Mouse (Mus musculus) frontal cortex, postnatal 10 days (tissue): Measurements from ENCODE around the gene Zc3h15.
A peak's percentile ranks its signal among the peaks of the same experiment; 100 is the strongest.
"Not testable (repeated sequence)": the region's sequence is repeated elsewhere in the genome, so short reads cannot be mapped to it uniquely, and the experiment has no call there.

ENCODE experiments used
- DNase-seq, 2 experiments: peaks; one replicate each; pipeline ENCODE4 v3.0.0; 2022; ENCODE audit warnings: low spot score in 2 of 2, mixed read lengths in 1 of 2

Gene Zc3h15

DNA sequence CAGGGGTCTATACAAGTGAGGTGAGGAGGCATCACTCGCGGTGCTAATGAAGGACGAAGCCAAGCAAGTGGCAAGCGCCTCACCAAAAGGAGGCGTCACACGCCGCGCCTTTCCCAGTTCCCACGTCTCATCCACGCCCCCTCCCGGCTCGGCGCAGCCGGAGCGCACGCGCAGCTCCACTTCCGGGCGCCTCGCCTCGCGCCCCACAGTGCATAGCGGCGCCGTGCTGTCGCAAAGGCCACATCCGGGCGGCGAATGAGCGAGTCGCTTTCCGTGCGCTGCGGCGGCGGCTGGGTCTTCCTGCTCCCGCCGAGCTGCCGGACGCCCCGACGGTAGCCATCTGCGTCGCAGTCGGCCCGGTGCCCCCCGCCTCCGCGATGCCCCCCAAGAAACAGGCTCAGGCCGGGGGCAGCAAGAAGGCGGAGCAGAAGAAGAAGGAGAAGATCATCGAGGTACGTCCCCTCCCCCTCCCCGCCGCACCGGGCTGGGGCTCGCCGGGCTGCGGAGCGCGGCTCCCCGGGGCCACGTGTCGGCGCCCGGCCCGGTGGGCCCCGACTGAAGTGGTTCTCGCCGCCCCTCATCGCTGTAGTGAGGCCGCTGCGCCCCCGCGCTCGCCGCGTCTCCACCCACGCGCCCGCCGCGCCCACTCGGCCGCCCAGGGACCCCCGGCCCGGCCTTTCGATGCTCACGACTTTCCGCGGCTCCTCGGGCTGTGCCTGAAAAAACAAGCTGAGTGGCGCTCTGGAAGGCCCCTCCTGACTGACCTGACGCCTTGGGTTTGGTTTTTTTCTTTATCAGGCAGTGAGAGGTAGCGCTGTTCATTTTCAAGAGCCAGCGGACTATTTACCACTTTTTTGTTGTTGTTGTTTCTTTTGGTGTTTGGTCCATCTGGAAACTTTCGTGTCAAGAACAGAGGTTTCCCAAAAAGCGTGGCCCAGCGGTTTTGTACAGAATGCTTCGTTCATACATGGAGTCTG, at the start of gene Zc3h15:
TSS of gene Zc3h15 (plus strand) at position 160 of the 977 bp plus-strand sequence.
- peak; percentile 88 to 92 for DNase-seq

DNA sequence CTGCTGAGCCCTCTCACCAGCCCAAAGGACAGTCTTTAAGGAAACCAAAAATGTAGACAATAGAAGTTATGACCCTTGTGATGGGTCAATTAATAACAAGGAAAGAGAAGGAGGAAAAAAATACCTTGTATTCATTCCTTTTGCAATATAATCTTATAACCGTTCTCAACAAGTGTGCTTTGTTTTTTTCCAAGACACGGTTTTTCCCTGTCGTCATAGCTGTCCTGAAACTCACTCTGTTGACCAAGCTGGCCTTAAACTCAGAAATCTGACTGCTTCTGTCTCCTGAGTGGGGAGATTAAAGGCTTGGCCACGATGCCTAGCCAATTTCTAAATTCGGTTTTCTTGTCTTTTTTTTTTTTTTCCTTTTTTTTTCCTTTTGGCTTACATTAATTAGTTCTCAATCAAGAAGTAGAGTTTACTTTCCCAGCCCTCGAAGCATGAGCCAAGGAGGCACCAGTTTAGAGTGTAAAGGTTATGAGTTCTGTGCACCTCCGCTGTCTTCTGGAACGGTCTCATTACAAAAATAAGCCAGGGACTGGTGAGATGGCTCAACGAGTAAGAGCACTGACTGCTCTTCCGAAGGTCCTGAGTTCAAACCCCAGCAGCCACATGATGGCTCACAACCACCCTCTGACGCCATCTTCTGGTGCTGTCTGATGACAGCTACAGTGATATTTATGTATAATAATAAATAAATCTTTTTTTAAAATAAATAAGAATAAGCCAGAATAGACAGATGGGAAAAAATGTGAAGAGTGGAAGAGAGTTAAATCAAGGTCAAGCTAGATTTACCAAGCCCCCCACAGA, 23.5 kb upstream of the Zc3h15 start:
- no peak for DNase-seq

DNA sequence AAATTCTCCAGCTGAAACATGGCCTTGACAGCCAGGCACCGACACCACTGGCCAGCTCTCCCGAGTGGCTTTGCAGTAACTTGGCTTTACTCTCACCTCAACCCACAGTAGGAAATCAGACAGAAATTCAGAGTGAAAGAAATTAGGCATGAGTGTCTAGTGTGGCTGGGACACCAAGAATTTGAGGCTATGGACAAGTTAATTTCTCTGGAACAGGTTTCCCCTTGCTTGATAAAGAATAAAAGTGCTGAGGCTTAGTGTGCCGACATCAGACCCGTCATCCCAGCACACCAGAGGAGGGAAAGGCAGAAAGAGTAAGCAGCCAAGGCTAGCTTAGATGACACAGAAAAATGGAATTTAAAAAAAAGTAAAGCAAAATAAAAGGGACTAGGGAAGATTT, 22.7 kb upstream of the Zc3h15 start:
- no peak for DNase-seq

DNA sequence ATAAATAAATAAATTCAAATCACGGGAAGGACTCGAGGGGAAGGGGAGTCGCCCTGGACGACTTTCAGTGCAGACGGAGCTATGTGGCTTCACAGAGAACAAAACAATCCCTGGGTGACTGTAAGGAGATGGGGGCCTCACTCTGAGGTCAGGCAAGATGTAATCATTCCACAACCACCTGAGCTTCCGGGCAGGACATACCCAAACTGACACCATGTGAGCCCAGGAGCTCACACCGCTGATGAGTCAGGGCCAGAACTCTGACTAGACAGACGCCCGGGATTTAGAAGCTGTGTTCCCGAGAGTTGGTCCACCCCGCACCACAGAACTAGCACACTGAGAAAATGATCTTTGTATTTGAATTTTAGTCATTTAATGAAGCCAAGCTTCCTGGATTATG, 21.4 kb upstream of the Zc3h15 start:
- no peak for DNase-seq

DNA sequence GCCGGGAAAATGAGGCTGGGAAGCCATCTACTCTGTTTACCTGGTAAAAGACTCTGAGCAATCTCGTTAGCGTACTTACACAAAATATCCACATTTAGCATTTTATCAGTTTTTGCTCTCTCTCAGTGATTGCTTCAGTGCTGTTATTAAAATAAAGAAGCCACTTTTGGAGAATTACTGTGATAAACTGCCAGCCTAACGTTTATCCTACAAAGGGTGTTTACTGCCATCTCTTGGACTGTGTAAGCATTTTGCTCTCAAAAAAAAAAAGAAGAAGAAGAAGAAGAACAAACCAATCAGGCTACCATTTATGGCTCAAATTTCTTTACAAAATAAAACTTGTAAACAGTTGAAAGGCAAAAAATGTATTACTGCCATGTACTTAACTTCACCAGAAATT, 20.2 kb upstream of the Zc3h15 start:
- DNase-seq: no peak

DNA sequence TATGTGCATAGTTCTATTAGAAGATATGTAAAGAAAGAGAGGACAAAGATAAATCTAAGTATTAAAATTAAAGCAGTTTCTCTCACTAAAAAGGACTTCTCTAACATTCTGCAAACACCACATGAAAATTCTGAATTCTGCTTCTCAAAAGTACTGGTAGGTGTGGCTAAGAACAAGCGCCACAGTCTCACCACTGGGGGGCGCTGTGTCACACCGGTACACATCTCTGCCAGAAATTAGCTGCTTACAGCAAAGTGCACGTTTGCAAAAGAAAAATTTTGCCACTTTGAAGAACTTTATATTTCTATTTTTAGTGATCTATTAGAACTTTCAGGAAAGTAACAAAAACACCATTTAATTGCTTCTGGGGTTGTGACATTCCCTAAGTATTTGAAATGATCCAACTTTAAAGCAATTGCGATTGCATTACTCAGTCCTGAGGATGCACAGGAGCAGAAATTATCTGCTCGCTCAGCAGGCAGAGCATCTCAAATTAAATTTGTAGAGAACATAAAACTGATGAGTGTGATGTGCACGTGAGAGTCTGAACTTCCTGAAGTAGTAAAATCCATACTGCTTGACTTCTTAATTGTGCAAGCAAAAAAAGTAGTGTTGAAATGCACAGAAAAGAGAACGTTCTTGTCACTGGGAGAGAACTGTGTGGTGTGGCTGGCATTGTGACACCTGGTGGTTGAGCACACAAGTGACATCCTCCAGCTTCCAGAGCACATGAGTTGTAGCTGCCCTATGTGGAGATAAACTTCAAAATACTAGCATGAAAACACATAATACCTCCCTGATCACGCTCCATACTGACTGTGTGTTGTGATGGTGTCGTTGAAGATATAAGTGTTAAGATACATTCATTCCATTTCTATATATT, 18.8 kb upstream of the Zc3h15 start:
- DNase-seq: peak; percentile 20 to 50

DNA sequence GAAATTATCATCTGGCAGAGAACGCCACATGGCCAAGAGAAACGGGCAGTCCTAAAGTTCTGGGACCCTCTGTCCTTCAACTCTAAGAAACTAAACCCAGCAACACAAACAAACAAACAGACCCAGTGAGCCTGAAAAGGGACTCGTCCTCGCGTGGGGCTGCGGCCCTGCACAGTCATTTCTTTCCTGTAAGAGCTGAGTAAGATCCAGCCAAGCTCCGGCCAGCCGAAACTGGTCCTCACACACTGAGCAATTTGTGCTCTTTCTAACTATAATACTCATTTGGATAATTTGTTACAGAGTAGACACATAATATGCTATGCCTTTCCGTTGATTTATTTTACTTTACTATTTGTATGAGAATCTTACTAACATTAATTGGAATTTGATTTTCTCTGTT, 17.4 kb upstream of the Zc3h15 start:
- no peak for DNase-seq

DNA sequence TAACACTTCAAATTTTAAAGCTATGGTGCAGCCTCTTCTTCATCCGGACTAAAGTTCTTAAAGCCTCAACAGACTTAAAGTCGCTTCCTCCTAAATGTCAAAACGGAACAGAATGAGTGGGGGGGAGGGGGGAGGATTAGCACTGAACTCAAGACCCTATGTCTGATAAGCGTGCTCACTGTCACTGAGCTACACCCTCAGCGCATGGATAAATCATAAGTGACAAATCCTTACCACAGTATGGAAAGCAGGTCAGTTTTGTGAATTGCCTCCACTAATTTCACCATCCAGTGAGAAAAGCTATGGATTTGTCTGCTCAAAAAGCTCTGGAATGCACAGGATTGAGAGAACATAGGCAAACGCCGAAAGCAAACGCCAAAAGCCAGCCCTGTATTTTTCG, 16.7 kb upstream of the Zc3h15 start:
- DNase-seq: no peak

DNA sequence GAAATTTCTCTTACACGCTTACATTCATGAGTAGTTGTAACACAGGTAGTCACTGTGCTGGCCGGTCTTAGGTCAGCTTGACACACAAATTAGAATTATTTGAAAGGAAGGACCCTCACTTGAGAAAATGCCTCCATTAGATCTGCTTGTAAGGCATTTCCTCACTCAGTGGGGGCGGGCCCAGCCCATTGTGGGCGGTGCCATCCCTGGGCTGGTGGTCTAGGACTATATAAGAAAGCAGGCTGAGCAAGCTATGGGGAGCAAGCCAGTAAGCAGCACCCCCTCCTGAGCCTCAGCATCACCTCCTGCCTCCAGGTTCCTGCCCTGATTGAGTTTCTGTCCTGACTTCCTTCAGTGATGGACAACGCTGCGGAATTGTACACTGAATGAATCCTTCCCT, 16.3 kb upstream of the Zc3h15 start:
- no peak for DNase-seq

DNA sequence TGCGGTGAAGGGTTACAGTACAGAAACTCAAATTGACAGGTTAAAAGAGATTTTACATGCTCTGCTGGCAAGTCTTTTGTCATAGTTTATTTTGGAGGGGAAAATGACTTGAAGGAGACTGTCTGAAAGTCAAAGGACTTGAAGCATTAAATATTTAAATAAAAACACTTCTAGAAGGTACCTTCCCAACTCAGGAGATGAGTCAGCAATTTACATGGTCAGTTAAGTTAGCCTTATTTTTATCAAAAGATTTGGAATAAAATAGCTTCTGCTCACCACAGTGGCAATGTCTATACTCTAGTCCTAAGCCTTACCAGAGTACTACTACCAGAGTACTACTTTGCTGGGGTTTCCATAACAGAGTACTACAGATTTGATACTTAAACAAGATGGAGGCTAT, 2.2 kb upstream of the Zc3h15 start:
- DNase-seq: no peak

DNA sequence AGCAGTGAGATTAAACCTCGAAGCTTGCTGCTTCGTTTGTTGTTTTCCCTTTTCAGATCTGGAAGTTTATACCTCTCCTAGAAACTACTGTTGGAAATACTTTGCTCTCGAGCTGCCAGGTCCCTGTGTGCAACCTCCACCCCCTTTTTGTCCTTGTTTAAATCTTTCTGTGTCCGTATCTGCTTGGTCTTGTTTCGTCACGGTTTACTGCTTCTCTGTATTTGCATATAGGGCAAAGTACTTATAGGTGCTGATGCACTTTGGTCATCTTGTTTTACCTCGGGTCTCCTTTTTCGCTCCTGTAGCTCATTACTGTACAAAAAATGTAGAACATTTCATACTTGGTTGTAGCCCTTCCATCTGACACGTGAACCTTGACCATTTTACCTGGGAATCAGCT, 4.7 kb downstream of the Zc3h15 start:
- no peak for DNase-seq

DNA sequence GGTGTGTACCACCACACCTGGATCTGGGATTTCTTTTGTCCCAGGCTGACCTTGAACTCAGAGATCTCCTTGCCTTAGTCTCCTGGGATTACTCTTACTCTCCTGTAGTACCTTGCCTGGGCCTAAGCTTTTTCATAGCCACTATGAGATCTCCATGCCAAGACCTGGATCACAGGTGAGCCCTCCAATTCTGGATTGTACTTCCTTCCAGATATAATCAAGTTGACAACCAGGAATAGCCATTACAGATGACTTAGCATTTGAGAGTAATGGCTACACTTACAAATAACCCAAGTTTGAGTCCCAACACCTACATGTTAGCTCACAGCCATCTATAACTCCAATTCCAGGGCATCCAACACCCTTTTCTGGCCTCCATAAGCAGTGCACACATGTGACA, 8.4 kb downstream of the Zc3h15 start:
- no peak for DNase-seq

DNA sequence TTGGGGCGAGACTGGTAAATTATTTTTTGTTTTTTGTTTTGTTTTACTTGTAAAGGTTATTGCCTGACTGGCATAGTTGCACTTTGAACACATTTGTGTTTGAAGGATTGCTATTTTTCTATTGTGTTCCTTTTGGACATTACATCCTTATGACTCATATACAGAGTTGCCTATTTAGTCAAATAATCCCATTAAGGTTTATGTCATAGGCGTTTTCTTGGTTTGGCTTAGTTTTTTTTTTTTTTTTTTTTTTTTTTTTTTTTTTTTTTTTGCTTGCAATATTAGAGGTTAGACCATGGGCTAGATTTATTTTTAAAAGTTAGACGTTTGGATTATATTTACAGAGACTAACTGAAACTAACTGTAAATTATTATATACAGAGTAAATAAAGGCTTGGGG, 15.0 kb downstream of the Zc3h15 start:
- DNase-seq: no peak

DNA sequence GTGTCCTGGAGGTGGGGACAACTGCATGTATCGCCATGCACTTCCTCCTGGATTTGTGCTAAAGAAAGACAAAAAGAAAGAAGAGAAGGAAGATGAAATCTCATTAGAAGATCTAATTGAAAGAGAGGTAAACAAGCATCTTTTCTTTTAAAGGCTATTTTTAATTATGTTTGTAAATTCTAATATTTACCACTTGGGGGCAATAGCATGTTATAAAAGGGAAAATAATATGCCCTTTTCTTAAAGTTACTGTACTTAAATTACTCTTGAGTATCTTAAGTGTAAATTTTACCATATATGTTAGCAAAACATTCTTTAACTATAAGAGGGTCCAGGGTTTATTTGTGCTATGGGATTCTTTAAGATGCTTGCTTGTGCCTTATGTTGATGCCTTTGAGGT, 15.9 kb downstream of the Zc3h15 start:
- no peak for DNase-seq

DNA sequence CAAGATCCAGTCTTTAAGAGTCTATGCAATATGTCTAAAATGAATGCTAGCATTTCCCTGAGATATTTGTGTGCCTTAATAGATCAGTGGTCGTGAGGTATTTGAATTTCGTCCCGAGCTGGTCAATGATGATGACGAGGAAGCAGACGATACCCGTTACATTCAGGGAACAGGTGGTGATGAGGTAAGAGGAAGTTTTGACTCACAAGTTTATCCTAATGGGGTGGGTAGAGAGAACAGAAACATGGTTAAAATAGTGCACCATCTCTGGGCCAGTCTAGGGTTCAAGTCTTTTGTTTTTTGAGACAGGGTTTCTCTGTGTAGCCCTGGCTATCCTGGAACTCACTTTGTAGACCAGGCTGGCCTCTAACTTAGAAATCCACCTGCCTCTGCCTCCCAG, 17.1 kb downstream of the Zc3h15 start:
- DNase-seq: no peak

DNA sequence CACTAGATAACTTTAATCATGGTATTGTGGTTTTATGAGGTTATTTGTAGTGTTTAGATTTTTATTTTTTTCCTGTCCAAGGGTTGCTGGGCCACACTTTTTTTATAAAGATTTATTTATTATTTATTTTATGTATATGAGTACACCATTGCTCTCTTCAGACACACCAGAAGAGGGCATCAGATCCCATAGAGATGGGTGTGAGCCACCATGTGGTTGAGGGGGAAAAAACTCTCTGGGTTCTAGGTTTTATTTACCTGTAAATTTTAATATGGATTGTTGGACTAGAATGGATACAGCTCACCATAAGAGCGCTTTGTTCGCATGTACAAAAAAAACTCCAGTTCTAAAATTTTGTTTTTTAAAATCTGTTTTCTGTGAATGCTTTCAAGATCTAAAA, 20.8 kb downstream of the Zc3h15 start:
- DNase-seq: not testable (repeated sequence)

DNA sequence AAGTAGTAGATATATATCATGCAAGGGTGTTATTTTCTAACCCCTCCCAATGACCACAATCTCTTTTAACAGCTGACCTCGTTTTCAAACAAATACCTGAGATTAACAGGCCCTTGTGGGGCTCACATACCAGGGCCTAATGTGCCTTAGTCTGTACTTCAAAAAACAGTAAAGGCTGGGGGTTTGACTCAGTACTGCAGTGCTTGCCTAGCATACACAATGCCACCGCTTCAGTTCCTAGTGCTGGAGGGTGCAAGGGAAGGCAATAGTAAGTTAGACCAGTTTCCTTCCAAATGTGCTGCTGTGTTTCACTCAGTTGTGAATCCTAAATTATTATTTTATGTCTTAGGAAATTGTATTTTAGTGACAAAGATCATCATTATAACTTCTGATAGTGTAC, 23.2 kb downstream of the Zc3h15 start:
- no peak for DNase-seq

DNA sequence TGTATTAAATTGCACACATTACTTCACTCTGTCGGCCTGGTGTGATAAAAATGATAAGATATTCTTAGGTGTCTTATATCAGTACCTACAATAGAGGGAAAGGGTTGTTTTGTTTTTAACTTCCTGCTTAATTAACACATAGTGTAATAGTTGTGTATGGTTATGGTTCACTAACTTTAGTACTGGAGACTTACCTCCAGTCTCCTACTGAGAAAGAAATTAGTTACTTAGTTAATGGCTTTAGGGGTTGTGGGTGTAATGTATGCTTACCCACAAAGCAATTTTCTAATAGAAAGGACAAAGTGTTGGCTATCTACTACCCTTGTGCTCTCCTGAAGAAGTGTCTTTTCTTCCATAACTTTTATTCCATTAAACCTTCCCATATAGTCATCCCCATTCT, 23.8 kb downstream of the Zc3h15 start:
- no peak for DNase-seq

DNA sequence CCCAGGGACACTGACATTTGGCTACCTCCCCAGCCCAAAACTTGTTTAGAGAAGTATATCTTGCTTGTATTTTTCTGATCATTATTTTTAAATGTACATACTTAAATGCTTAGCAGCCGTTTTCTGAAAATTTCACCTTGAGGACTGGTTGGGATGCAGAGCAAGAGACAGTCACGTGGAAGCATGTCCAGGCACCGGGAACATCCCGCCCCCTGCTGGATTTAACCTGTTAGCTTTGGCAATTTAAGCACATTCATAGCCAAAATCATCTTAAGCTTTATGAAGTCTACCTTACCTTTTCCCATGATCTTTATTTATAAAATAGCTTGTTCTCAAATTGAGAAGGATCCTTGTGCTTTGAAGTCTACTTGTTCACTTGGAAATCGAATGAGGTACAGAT, 25.8 kb downstream of the Zc3h15 start:
- no peak for DNase-seq

DNA sequence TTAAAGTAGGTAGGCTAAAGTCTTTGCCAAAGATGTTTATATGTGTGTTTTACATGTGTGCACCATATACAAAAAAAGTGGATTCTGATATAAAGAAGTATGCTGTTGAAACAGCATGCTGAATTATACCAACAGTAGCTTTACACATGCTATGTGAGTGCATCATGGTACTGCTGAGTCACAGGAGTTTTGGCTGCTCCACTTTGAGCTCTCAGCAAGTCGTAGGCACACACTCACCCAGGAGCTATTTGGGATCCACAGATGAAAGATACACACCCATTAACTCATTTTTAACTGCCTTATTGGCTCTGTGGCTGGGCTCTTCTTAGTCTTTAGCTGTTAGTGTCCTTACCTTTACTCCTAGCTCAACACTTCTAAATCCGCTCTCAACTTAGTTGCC, 27.6 kb downstream of the Zc3h15 start:
- no peak for DNase-seq

DNA sequence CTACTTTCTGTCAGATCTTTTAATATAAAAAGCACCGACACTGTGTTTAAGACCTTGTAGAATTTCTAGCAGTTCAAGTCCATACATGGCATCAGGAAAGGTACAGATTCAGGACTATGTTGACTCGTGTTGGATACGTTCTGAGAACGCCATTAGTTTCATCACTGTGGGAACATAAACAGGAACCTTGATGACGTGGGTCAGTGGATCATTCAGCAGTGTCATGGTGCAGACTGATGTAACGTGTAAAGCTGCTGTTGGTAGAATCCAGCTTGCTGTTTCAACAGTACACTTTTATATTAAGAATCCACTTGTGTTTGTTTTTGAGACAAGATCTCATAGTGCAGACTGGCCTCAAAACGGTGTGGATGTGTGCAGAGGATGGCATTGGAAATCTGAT, 28.8 kb downstream of the Zc3h15 start:
- DNase-seq: no peak

DNA sequence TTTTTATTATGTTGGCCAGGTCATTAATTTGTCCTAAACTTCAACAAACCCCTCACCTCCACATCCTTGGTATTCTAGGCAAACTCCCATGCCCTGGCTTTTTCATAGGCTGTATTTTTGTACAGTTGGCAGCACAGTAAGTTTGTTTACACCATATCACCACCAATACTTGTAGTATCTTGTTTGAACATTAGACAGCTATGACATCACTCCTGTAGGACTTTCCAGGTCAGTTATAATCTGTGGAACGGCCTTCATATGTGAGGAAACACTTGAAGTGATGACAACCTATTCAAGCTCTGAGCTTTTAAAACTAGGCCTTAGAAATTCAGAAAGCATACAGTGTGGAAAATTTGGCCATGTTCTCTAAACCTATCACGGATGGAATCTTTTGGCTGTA, 29.6 kb downstream of the Zc3h15 start:
- no peak for DNase-seq
